Mouse (Mus musculus) thymus, postnatal 4 days (tissue): ENCODE measurements around the gene Hk2.

ENCODE experiments used
- DNase-seq: peaks from one replicate; pipeline ENCODE4 v3.0.0; 2021

Hk2 gene

GRCm38 (mm10) chr6:82769704-82770103 is 4.5 kb downstream of the Hk2 start:
- DNase-seq = no peak

- no peak for DNase-seq
These were observed 6.3 kb downstream of the Hk2 start for GRCm38 (mm10) chr6:82767734-82768586.

- DNase-seq = no peak
These were observed 7.6 kb downstream of the Hk2 start for GRCm38 (mm10) chr6:82766636-82767035.

GRCm38 (mm10) chr6:82765261-82765660 is 9.0 kb downstream of the Hk2 start:
- no peak for DNase-seq

- DNase-seq = no peak
These were observed 10.3 kb downstream of the Hk2 start for GRCm38 (mm10) chr6:82763871-82764503.

- DNase-seq = no peak
These were observed 11.5 kb downstream of the Hk2 start for GRCm38 (mm10) chr6:82762728-82763127.

GRCm38 (mm10) chr6:82760749-82761357 is 13.4 kb downstream of the Hk2 start:
- no peak for DNase-seq

GRCm38 (mm10) chr6:82759241-82759640 is 15.0 kb downstream of the Hk2 start:
- no peak for DNase-seq

- DNase-seq = no peak
These were observed 17.4 kb downstream of the Hk2 start for GRCm38 (mm10) chr6:82756799-82757210.

GRCm38 (mm10) chr6:82756216-82756615 is 18.0 kb downstream of the Hk2 start:
- DNase-seq = no peak

- peak; percentile 43 for DNase-seq
These were observed 18.9 kb downstream of the Hk2 start for GRCm38 (mm10) chr6:82755338-82755737.

- no peak for DNase-seq
These were observed 19.5 kb downstream of the Hk2 start for GRCm38 (mm10) chr6:82754769-82755168.

GRCm38 (mm10) chr6:82753638-82754361 is 20.5 kb downstream of the Hk2 start:
- no peak for DNase-seq

- DNase-seq = no peak
These were observed 21.2 kb downstream of the Hk2 start for GRCm38 (mm10) chr6:82753061-82753460.

- no peak for DNase-seq
These were observed 22.5 kb downstream of the Hk2 start for GRCm38 (mm10) chr6:82751791-82752190.

GRCm38 (mm10) chr6:82751031-82751430 is 23.2 kb downstream of the Hk2 start:
- DNase-seq = no peak

GRCm38 (mm10) chr6:82750063-82750462 is 24.2 kb downstream of the Hk2 start:
- no peak for DNase-seq

- no peak for DNase-seq
These were observed 26.1 kb downstream of the Hk2 start for GRCm38 (mm10) chr6:82748106-82748672.

- no peak for DNase-seq
These were observed 27.2 kb downstream of the Hk2 start for GRCm38 (mm10) chr6:82747085-82747484.

- DNase-seq = peak; percentile 26
These were observed 29.7 kb downstream of the Hk2 start for GRCm38 (mm10) chr6:82744553-82744952.

- DNase-seq = no peak
These were observed 32.8 kb downstream of the Hk2 start for GRCm38 (mm10) chr6:82741518-82741880.

GRCm38 (mm10) chr6:82740868-82741517 is 33.3 kb downstream of the Hk2 start:
- no peak for DNase-seq
